Mouse (Mus musculus) lung, embryonic 16.5 days (tissue): ENCODE measurements around the gene Stox2. TPM values are rescaled to one million over a fixed set of nuclear protein-coding genes. Genes with fewer than 3 reads are reported as not detected.

Experiments
- ATAC-seq: fragments of 200-750 bp; cut with Nextera tagmentation; 2 replicates; pipeline ENCODE4 v1.8.0; 2017; ENCODE audit warnings: low read depth, mild to moderate bottlenecking, moderate library complexity
- H3K27ac ChIP-seq: fragments of 300-500 bp; sonication (generic); 2 replicates; pipeline ENCODE4 v1.5.1; 2014; ENCODE audit warnings: mild to moderate bottlenecking, control low read depth, low read length
- H3K27me3 ChIP-seq: fragments of 300-500 bp; sonication (generic); 2 replicates; pipeline ENCODE4 v1.6.1; 2014; ENCODE audit warnings: low read depth, low read length, mixed read lengths; ENCODE audit not compliant: control insufficient read depth, insufficient read depth
- H3K36me3 ChIP-seq: fragments of 300-500 bp; sonication (generic); 2 replicates; pipeline ENCODE4 v1.6.1; 2014; ENCODE audit warnings: low read length; ENCODE audit not compliant: control insufficient read depth, insufficient read depth
- H3K4me1 ChIP-seq: fragments of 300-500 bp; sonication (generic); replicated peaks from 2 replicates; pipeline ENCODE4 v1.6.1; 2014; ENCODE audit warnings: low read length, mixed read lengths; ENCODE audit not compliant: control insufficient read depth, insufficient read depth
- H3K4me2 ChIP-seq: fragments of 300-500 bp; sonication (generic); 2 replicates; pipeline ENCODE4 v1.6.1; 2014; ENCODE audit warnings: low read depth, low read length, control low read depth
- H3K4me3 ChIP-seq: fragments of 300-500 bp; sonication (generic); 2 replicates; pipeline ENCODE4 v1.5.1; 2014; ENCODE audit warnings: mild to moderate bottlenecking, low read length, control low read depth
- H3K9ac ChIP-seq: fragments of 300-500 bp; sonication (generic); 2 replicates; pipeline ENCODE4 v1.6.1; 2014; ENCODE audit warnings: low read length, control low read depth
- H3K9me3 ChIP-seq: fragments of 300-500 bp; sonication (generic); 2 replicates; pipeline ENCODE4 v1.6.1; 2016; ENCODE audit warnings: low read length; ENCODE audit not compliant: control insufficient read depth
- WGBS: fragments of 180-500 bp; shearing (Covaris S2); extraction: QIAGEN DNeasy Blood & Tissue Kit; methylation state at CpG from one replicate; pipeline ENCODE4 v1.1.7; 2014; 5-methylcytosine and 5-hydroxymethylcytosine counted together
- polyA plus RNA-seq: library from polyadenylated mRNA; unstranded; fragments of >200 nt; fragmentation: Nextera tagmentation; extraction: Ambion mirVana; gene quantifications from 2 replicates; pipeline ENCODE4 v1.2.1, GENCODE M21; 2015

The Stox2 gene
- polyA plus RNA-seq, 1 experiment from 2014 or later: 11.6 TPM

GRCm38 (mm10) chr8:47306372-47306771 lies 139.8 kb downstream of the Stox2 start:
- H3K4me2 ChIP-seq: no peak overlapping the region
- H3K27ac ChIP-seq: no peak overlapping the region
- no peaks in the 10 kb centered on the region for H3K9me3 ChIP-seq
- WGBS: 72% methylated on average over 5 of the region's 5 CpGs
- no peak for ATAC-seq
- H3K27me3 ChIP-seq: no peaks in the 10 kb centered on the region
- H3K4me3 ChIP-seq: no peak overlapping the region
- no peaks in the 10 kb centered on the region for H3K4me1 ChIP-seq
- H3K36me3 ChIP-seq: no peaks in the 10 kb centered on the region
- no peak overlapping the region for H3K9ac ChIP-seq

- ATAC-seq: no peak
- 94% methylated on average over 5 of the region's 5 CpGs for WGBS
- no peaks in the 10 kb centered on the region for H3K4me1 ChIP-seq
Observed at GRCm38 (mm10) chr8:47305880-47306279, 140.3 kb downstream of the Stox2 start.

GRCm38 (mm10) chr8:47298460-47298859 lies 147.7 kb downstream of the Stox2 start:
- Histone ChIP-seq H3K9ac (no peak overlapping the region), H3K27ac (no peak overlapping the region), H3K27me3 (no peaks in the 10 kb centered on the region), H3K9me3 (no peaks in the 10 kb centered on the region), H3K4me2 (no peak overlapping the region), H3K36me3 (no peaks in the 10 kb centered on the region), H3K4me1 (no peaks in the 10 kb centered on the region), H3K4me3 (no peak overlapping the region)
- 91% methylated on average over 3 of the region's 3 CpGs for WGBS
- ATAC-seq: no peak

More at GRCm38 (mm10) chr8:47305880-47306279, 140.3 kb downstream of the Stox2 start:
- H3K9me3 ChIP-seq: no peaks in the 10 kb centered on the region
- no peak overlapping the region for H3K4me3 ChIP-seq
- H3K9ac ChIP-seq: no peak overlapping the region
- no peaks in the 10 kb centered on the region for H3K27me3 ChIP-seq
- H3K36me3 ChIP-seq: no peaks in the 10 kb centered on the region
- H3K27ac ChIP-seq: no peak overlapping the region
- no peak overlapping the region for H3K4me2 ChIP-seq

GRCm38 (mm10) chr8:47289641-47290040 lies 156.5 kb downstream of the Stox2 start:
- Histone ChIP-seq H3K9ac (no peak overlapping the region; the same call in 1 of the 2 replicates), H3K27me3 (no peaks in the 10 kb centered on the region; the same call in 1 of the 2 replicates), H3K4me1 (peaks cover 6% of the 10 kb centered on the region), H3K36me3 (no peaks in the 10 kb centered on the region), H3K4me2 (peak overlapping the region; percentile 98), H3K27ac (no peak overlapping the region), H3K4me3 (peak overlapping the region; percentile 79), H3K9me3 (no peaks in the 10 kb centered on the region)
- no peak for ATAC-seq
- 11% methylated on average over 6 of the region's 6 CpGs for WGBS

DNA sequence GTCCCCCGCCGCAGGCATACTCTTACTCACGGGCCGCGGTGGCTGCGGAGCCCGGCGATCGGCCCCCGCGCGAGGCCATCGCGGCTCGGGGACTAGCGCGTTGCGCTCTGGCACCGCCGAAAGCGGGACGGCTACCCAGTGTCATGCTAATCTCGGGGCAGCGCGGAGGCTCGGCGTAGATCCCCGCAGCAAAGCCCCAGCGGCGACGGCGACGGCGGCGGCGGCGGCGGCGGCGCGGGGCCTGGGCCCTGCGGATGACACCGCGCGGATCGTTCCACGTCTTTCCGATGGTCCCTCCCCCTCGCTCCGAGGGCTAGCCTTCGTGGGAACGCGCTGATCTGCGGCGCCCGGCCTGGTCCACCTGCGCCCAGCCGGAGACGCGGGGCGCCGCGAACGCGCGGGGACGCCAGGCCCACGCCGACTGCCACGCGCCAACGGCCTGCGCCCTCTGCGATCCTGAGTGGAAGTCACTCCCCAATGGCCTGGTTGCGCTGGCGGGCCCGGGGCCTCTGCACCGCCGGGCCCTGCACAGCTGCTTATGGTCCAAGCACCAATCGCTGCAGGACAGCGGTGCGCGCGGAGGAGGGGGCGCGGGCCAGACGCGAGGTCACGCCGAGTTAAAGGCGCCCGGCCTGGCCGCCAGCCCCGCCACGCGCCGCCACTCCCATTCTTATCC lies 157.2 kb downstream of the Stox2 start:
- peak overlapping the region; percentile 46 for H3K27ac ChIP-seq
- no peaks in the 10 kb centered on the region; the same call in 1 of the 2 replicates for H3K27me3 ChIP-seq
- H3K4me3 ChIP-seq: peak overlapping the region; percentile 79
- H3K9me3 ChIP-seq: no peaks in the 10 kb centered on the region
- H3K4me1 ChIP-seq: peaks cover 6% of the 10 kb centered on the region
- peak overlapping the region; percentile 98 for H3K4me2 ChIP-seq
- H3K9ac ChIP-seq: peak overlapping the region; percentile 82
- WGBS: under 1% methylated on average over 83 of the region's 97 CpGs
- H3K36me3 ChIP-seq: no peaks in the 10 kb centered on the region
- ATAC-seq: peak; percentile 87

DNA sequence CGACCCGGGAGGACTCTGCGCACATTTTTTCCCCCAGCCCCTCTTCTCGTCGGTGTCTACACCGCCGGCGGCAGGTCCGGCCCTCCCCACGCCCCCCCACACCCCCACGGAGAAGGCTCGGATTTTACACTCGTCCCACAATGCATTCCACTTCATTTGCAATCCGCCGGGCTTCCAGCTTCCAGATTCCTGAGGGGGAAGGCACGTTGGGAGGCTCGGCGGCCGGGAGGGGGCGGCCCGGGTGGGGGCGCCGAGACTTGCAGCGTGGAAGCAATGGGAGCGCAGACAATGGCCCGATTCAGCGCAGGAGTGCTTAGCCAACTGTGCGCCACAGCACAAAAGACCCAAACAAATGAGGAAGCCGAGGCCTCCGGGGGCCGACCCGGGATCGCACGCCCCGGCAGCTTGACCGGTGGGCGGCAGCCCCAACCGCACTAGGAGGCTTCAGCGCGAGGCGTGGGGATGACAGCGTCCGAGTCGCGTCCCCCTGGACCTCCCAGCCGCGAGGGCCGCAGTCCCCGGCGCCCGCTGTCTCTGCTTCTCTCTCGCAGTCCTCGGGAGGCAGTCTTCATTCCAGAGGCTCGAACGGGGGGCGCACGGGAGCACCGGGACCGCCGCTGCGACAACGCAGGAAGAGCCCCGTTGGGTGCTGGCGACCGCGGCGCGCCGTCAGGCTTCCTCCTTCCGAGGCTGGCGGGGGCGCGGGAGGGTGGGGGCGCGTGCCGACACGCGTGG lies 157.9 kb downstream of the Stox2 start:
- H3K9me3 ChIP-seq: no peaks in the 10 kb centered on the region
- peak overlapping the region; percentile 98 for H3K4me2 ChIP-seq
- H3K4me1 ChIP-seq: peaks cover 6% of the 10 kb centered on the region
- H3K4me3 ChIP-seq: peak overlapping the region; percentile 79
- H3K9ac ChIP-seq: peak overlapping the region; percentile 82
- ATAC-seq: peak; percentile 78
- under 1% methylated on average over 69 of the region's 78 CpGs for WGBS
- H3K27ac ChIP-seq: peak overlapping the region; percentile 46
- H3K27me3 ChIP-seq: no peaks in the 10 kb centered on the region; the same call in 1 of the 2 replicates
- no peaks in the 10 kb centered on the region for H3K36me3 ChIP-seq

DNA sequence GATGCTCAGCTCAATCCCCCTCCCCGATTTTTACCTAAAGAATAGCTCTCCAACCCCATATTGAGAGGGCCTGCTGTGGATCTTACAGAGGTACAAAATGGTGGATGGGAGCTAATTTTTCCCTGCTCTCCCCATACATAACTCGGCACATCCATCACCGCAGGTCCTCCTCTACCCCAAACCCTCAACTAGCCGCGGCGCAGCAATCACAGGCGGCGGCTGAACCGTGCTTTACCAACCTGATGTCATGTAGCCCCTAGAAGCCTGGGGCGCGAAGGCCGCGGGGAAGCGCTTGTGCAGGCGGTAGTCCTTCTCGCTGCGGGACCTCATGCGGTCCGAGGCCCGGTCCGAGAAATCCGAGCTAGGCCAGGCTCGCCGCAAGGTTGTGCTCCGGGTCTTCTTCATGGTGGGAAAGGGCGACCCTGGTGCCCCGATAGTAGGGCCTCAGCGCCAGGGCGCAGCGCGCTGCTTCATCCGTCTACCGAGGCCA lies 158.5 kb downstream of the Stox2 start:
- Histone ChIP-seq H3K4me3 (peak overlapping the region; percentile 79), H3K4me2 (peak overlapping the region; percentile 98), H3K9ac (peak overlapping the region; percentile 82), H3K27ac (no peak overlapping the region), H3K9me3 (no peaks in the 10 kb centered on the region), H3K36me3 (no peaks in the 10 kb centered on the region), H3K27me3 (no peaks in the 10 kb centered on the region; the same call in 1 of the 2 replicates), H3K4me1 (peaks cover 6% of the 10 kb centered on the region)
- ATAC-seq: peak; percentile 24; the same call in 1 of the 2 replicates
- WGBS: 0% methylated on average over 33 of the region's 33 CpGs

- peak overlapping the region; percentile 98 for H3K4me2 ChIP-seq
- H3K4me3 ChIP-seq: peak overlapping the region; percentile 79
- H3K9me3 ChIP-seq: no peaks in the 10 kb centered on the region
- no peaks in the 10 kb centered on the region for H3K36me3 ChIP-seq
- H3K27ac ChIP-seq: no peak overlapping the region
- peaks cover 6% of the 10 kb centered on the region for H3K4me1 ChIP-seq
- no peaks in the 10 kb centered on the region; the same call in 1 of the 2 replicates for H3K27me3 ChIP-seq
- H3K9ac ChIP-seq: peak overlapping the region; percentile 82
- WGBS: 7% methylated on average over 16 of the region's 16 CpGs
- ATAC-seq: no peak
Observed at GRCm38 (mm10) chr8:47287201-47287621, 159.0 kb downstream of the Stox2 start.

DNA sequence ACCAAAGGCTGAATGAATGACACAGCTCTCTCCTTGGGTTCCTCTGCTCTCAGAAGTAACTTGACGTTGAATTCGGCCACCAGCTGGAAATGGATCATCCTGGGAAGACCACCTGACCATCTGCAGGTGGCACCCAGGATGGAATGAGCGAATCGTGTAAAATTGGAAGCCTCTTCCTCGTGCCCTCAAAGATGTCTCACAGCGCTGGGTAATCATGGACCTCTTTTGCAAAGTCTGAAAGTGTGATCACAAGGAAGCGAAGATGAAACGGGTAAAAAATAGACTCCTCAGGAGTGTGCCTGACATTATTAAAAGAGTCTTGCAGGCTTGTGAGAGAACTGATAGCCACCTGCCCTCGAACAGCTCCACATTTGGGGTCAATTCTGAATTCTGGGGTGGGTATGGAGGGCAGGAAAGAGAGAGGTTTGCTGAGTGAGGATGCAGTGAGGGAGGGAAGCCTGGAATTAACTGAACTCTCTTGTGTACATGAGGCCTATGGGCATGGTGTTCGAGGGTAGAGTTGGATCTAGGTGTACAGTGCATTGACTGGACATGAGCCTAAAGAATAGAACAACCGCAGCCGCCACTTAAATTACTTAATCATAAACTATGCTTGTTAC lies 160.0 kb downstream of the Stox2 start:
- Histone ChIP-seq H3K9ac (no peak overlapping the region), H3K9me3 (no peaks in the 10 kb centered on the region)

More for the DNA sequence above, 160.0 kb downstream of the Stox2 start:
- no peaks in the 10 kb centered on the region for H3K27me3 ChIP-seq
- peaks cover 6% of the 10 kb centered on the region for H3K4me1 ChIP-seq
- no peak overlapping the region for H3K4me3 ChIP-seq
- no peaks in the 10 kb centered on the region for H3K36me3 ChIP-seq
- WGBS: 84% methylated on average over 12 of the region's 12 CpGs
- no peak overlapping the region for H3K27ac ChIP-seq
- ATAC-seq: no peak
- H3K4me2 ChIP-seq: no peak overlapping the region
